Mouse (Mus musculus) CD4-positive naive resting alpha-beta T cell, adult 57 days (primary cell): ENCODE measurements around the gene Olfr658. TPM values are rescaled to one million over a fixed set of nuclear protein-coding genes. Genes with fewer than 3 reads are reported as not detected.

Source experiments
- total RNA-seq: library from RNA; stranded (reverse); gene quantifications from one replicate; pipeline ENCODE4 v1.2.4, GENCODE M21; 2023

The Olfr658 gene
- total RNA-seq: not detected

GRCm38 (mm10) chr7:104646841-104647482 is at the start of gene Olfr658:
Gene Olfr658 (minus strand): TSS chr7:104647305.

GRCm38 (mm10) chr7:104686201-104686600 is 39.1 kb upstream of the Olfr658 start, which contains the start of gene Olfr661:
Gene Olfr661 (plus strand): TSS chr7:104686501.

GRCm38 (mm10) chr7:104666453-104666852 is 19.3 kb upstream of the Olfr658 start, which contains the start of gene Olfr659:
Gene Olfr659 (plus strand): TSS chr7:104666753.

GRCm38 (mm10) chr7:104624494-104624893 is 22.6 kb downstream of the Olfr658 start, which contains the start of gene Olfr657:
Gene Olfr657 (plus strand): TSS chr7:104624794.

GRCm38 (mm10) chr7:104613655-104614054 is 33.5 kb downstream of the Olfr658 start, which contains the start of gene Olfr656:
Gene Olfr656 (plus strand): TSS chr7:104613955.

GRCm38 (mm10) chr7:104601679-104602078 is 45.4 kb downstream of the Olfr658 start, which contains the start of gene Olfr655:
Gene Olfr655 (minus strand): TSS chr7:104601779.

Other genes starting within 250 kb of the Olfr658 start
- gene Trim30c, start 246.5 kb downstream of the Olfr658 start, total RNA-seq: 0.77 TPM
- 58.6 TPM for gene Trim30a, start 182.1 kb downstream of the Olfr658 start, total RNA-seq
- 6.3 TPM for gene Trim30d, start 139.5 kb downstream of the Olfr658 start, total RNA-seq
- gene Olfr651, start 97.2 kb downstream of the Olfr658 start, total RNA-seq: not detected
- gene Olfr652, start 86.4 kb downstream of the Olfr658 start, total RNA-seq: not detected
- not detected for gene Olfr653, start 70.0 kb downstream of the Olfr658 start, total RNA-seq
- not detected for gene Olfr654, start 60.3 kb downstream of the Olfr658 start, total RNA-seq
- not detected for gene Olfr655, start 45.5 kb downstream of the Olfr658 start, total RNA-seq
- not detected for gene Olfr656, start 33.4 kb downstream of the Olfr658 start, total RNA-seq
- not detected for gene Olfr657, start 22.5 kb downstream of the Olfr658 start, total RNA-seq
- gene Olfr659, start 19.4 kb upstream of the Olfr658 start, total RNA-seq: not detected
- gene Olfr661, start 39.2 kb upstream of the Olfr658 start, total RNA-seq: not detected
- gene Usp17le, start 130.2 kb upstream of the Olfr658 start, total RNA-seq: not detected
- not detected for gene Usp17lb, start 195.3 kb upstream of the Olfr658 start, total RNA-seq
- not detected for gene Usp17la, start 209.7 kb upstream of the Olfr658 start, total RNA-seq
- not detected for gene Olfr665, start 230.7 kb upstream of the Olfr658 start, total RNA-seq
- gene Olfr666, start 248.6 kb upstream of the Olfr658 start, total RNA-seq: not detected